Mouse (Mus musculus): ENCODE results near the gene Prpf8. TPM values are rescaled to one million over a fixed set of nuclear protein-coding genes. Genes with fewer than 3 reads are reported as not detected.
A peak's percentile ranks its signal among the peaks of the same experiment; 100 is the strongest.

Gene Prpf8
- polyA plus RNA-seq, 1 experiment from 2014 or later, result 47.3 TPM

DNA sequence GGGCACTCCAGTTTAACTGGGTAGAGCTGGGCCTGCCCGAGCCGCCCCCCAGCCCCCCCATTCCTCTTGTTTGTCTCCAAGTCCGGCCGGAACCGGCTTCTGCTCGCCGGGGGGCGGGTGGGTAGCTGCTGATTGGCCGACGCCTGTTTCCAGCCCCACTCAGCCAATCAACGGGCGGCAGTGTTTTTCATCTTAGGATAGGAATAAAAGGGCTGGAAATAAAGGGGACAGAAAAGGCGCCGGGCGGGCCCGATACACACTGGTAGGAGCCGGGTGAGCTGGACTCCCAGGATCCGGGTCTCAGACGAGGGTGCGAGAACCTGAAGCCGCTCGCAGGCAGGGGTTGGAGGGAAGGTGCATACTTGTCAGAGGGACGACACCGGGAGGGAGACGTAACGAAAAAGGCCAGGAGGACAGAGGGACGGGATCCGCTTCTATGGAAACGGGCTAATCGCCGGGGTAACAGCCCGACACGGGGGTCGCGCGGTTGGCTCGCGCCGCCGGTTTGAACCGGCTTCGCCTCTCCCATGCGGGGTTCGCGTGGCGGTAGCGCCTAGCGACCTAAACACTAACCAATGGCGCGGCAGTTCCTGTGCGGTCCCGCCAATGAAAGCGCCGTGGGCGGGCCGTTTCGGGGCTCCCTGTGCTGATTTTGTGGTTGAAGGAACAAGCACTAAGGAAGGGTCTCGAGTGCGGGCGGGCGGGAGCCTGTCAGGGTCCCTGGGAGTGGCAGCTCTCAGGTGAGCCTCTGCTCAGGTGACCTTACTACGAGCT is 45.0 kb downstream of the Prpf8 start, which contains the start of gene Slc43a2:
Gene Slc43a2, plus strand, starts transcription at position 226 of the 774 bp plus-strand sequence.
- H3K4me3 ChIP-seq, result peak within 1 kb of the TSS; percentile 71
- H3K27me3 ChIP-seq, result no peaks in the 10 kb centered on the region
- no peaks in the 10 kb centered on the region for H3K9me3 ChIP-seq
- H3K27ac ChIP-seq (replicated peaks), result peak within 1 kb of the TSS; percentile 99
- peak within 1 kb of the TSS; percentile 97 for H3K4me2 ChIP-seq
- under 1% methylated on average over 62 of the region's 62 CpGs for WGBS
- peak within 1 kb of the TSS; percentile 97 for H3K9ac ChIP-seq
- H3K4me1 ChIP-seq (replicated peaks), result peaks cover 38% of the 10 kb centered on the region
- no peaks in the 10 kb centered on the region for H3K36me3 ChIP-seq
- peak; percentile 96 for ATAC-seq (ENCODE audit: low read depth)

GRCm38 (mm10) chr11:75532340-75533277 is 46.0 kb downstream of the Prpf8 start:
- H3K27me3 ChIP-seq, result no peaks in the 10 kb centered on the region
- ATAC-seq (ENCODE audit: low read depth), result peak; percentile 12
- peak overlapping the region; percentile 71 for H3K4me3 ChIP-seq
- H3K27ac ChIP-seq (replicated peaks), result peak overlapping the region; percentile 99
- peak overlapping the region; percentile 97 for H3K9ac ChIP-seq
- no peaks in the 10 kb centered on the region for H3K36me3 ChIP-seq
- H3K9me3 ChIP-seq, result no peaks in the 10 kb centered on the region
- H3K4me1 ChIP-seq (replicated peaks), result peaks cover 47% of the 10 kb centered on the region
- WGBS, result 13% methylated on average over 38 of the region's 38 CpGs
- H3K4me2 ChIP-seq, result peak overlapping the region; percentile 97

- H3K9me3 ChIP-seq, result no peaks in the 10 kb centered on the region
- H3K27ac ChIP-seq (replicated peaks), result peak overlapping the region; percentile 99
- H3K4me3 ChIP-seq, result peak overlapping the region; percentile 71
- no peaks in the 10 kb centered on the region for H3K27me3 ChIP-seq
- ATAC-seq (ENCODE audit: low read depth), result no peak
- 76% methylated on average over 6 of the region's 6 CpGs for WGBS
- peak overlapping the region; percentile 97 for H3K9ac ChIP-seq
- peaks cover 56% of the 10 kb centered on the region for H3K4me1 ChIP-seq (replicated peaks)
- peak overlapping the region; percentile 97 for H3K4me2 ChIP-seq
- H3K36me3 ChIP-seq, result no peaks in the 10 kb centered on the region
Measured at GRCm38 (mm10) chr11:75533314-75534015, 46.8 kb downstream of the Prpf8 start.

DNA sequence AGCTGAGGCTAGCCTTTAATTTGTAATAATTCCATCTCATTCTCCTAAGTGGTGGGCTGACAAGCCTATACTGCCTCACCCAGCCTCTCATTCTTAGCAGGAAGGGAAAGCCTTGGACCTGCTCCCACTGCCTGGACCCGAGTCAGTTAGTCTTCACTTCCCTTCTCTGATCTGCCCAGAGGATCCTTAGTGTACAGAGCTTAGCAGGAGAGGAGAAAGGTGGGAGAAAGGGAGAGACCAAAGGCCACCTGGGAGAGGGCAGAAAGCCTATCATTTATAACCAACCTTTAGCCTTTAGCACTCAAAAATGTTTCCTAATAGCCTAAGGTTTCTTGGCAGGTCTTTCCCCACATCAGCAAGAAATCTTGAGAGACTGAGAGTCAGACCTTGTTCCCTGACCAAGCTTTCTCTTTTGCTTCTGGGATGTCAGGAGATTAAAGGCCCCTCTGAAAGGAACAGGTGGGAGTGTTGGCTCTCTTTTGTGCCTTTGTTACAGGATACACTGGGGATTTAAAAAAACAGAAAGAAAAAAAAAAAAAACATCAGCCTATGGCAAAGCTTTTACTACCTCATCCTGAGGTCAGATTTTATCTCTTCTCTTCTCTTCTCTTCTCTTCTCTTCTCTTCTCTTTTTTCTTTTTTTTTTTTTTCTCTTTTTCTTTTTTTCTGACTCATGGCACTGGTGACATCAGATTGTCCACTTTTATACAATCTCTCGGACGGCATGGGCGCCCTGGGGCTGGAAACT is 47.8 kb downstream of the Prpf8 start:
- 75% methylated on average over 4 of the region's 4 CpGs for WGBS
- H3K9ac ChIP-seq, result peak overlapping the region; percentile 58
- no peaks in the 10 kb centered on the region for H3K27me3 ChIP-seq
- no peaks in the 10 kb centered on the region for H3K9me3 ChIP-seq
- peak overlapping the region; percentile 71 for H3K4me3 ChIP-seq
- H3K4me2 ChIP-seq, result peak overlapping the region; percentile 97
- H3K36me3 ChIP-seq, result no peaks in the 10 kb centered on the region
- peak overlapping the region; percentile 28; the same call in 1 of the 2 replicates for H3K27ac ChIP-seq (replicated peaks)
- ATAC-seq (ENCODE audit: low read depth), result no peak
- peaks cover 63% of the 10 kb centered on the region for H3K4me1 ChIP-seq (replicated peaks)

- peak overlapping the region; percentile 97 for H3K4me2 ChIP-seq
- no peak for ATAC-seq (ENCODE audit: low read depth)
- H3K36me3 ChIP-seq, result no peaks in the 10 kb centered on the region
- 45% methylated on average over 13 of the region's 13 CpGs for WGBS
- no peaks in the 10 kb centered on the region for H3K9me3 ChIP-seq
- 0 out of 2 replicates have a peak overlapping the region, but pooled peaks have one; percentile 7 for H3K27ac ChIP-seq (replicated peaks)
- peak overlapping the region; percentile 15 for H3K4me3 ChIP-seq
- peaks cover 67% of the 10 kb centered on the region for H3K4me1 ChIP-seq (replicated peaks)
- peak overlapping the region; percentile 53 for H3K9ac ChIP-seq
- H3K27me3 ChIP-seq, result no peaks in the 10 kb centered on the region
Measured at GRCm38 (mm10) chr11:75535106-75535795, 48.6 kb downstream of the Prpf8 start.

GRCm38 (mm10) chr11:75536255-75537024 is 49.8 kb downstream of the Prpf8 start:
- Histone ChIP-seq H3K9me3 (no peaks in the 10 kb centered on the region), H3K27ac (replicated peaks) (peak overlapping the region; percentile 77), H3K9ac (peak overlapping the region; percentile 34; the same call in 1 of the 2 replicates), H3K36me3 (no peaks in the 10 kb centered on the region), H3K4me2 (no peak overlapping the region), H3K4me3 (no peak overlapping the region), H3K4me1 (replicated peaks) (peaks cover 79% of the 10 kb centered on the region), H3K27me3 (no peaks in the 10 kb centered on the region)
- WGBS, result 87% methylated on average over 12 of the region's 12 CpGs
- no peak for ATAC-seq (ENCODE audit: low read depth)

- H3K27ac ChIP-seq (replicated peaks), result peak overlapping the region; percentile 77
- H3K9ac ChIP-seq, result no peak overlapping the region
Measured at GRCm38 (mm10) chr11:75537025-75537414, 50.4 kb downstream of the Prpf8 start.

DNA sequence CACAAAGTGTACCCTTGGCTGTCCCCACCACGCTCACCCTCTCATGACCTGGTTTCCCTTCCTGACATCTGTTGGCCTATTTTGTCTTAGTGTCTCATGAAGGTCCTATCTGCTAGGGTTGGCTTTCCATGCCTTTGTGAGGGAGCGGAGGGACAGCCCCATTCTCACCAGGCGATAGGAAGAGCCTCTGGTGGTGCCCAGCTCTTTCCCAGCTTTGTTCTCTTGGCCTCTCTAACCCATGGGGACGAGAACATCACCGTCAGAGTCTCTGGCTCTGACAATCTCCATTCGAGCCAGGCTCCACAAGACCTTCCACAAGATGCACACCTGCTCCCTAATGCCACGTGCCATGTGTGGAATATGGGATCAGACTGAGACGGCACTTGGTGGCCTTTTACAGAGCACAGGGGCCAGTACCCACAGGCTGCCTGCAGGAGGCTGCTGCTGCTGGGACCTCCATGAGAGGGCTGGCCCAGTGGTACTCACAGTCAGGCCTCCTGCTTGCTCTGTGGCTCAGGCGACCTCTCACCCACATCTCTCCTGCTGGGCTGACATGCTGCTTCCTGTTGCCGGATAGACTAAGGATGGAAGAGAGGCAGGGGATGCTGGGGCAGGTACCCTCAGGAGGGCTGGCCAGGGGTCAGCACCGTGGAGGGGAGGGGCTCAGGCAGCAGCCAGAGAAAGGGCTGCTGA is 51.0 kb downstream of the Prpf8 start:
- Histone ChIP-seq H3K27me3 (no peaks in the 10 kb centered on the region), H3K36me3 (no peaks in the 10 kb centered on the region), H3K27ac (replicated peaks) (peak overlapping the region; percentile 77), H3K9ac (peak overlapping the region; percentile 41), H3K4me2 (peak overlapping the region; percentile 13), H3K4me3 (no peak overlapping the region), H3K4me1 (replicated peaks) (peaks cover 79% of the 10 kb centered on the region), H3K9me3 (no peaks in the 10 kb centered on the region)
- peak; percentile 30; the same call in 1 of the 2 replicates for ATAC-seq (ENCODE audit: low read depth)
- whole genome bisulfite sequencing, result 50% methylated on average over 11 of the region's 11 CpGs

More at GRCm38 (mm10) chr11:75537025-75537414, 50.4 kb downstream of the Prpf8 start:
- Histone ChIP-seq H3K36me3 (no peaks in the 10 kb centered on the region), H3K27me3 (no peaks in the 10 kb centered on the region), H3K4me2 (no peak overlapping the region), H3K9me3 (no peaks in the 10 kb centered on the region), H3K4me3 (no peak overlapping the region), H3K4me1 (replicated peaks) (peaks cover 79% of the 10 kb centered on the region)
- WGBS, result 94% methylated on average over 8 of the region's 8 CpGs
- no peak for ATAC-seq (ENCODE audit: low read depth)

- Histone ChIP-seq H3K4me2 (peak overlapping the region; percentile 13), H3K9me3 (no peaks in the 10 kb centered on the region), H3K9ac (peak overlapping the region; percentile 41), H3K27ac (replicated peaks) (peak overlapping the region; percentile 77), H3K27me3 (no peaks in the 10 kb centered on the region), H3K4me1 (replicated peaks) (peaks cover 72% of the 10 kb centered on the region), H3K4me3 (no peak overlapping the region), H3K36me3 (peaks cover 3% of the 10 kb centered on the region; the same call in 1 of the 2 replicates)
- WGBS, result 69% methylated on average over 9 of the region's 9 CpGs
- ATAC-seq (ENCODE audit: low read depth), result peak; percentile 24; the same call in 1 of the 2 replicates
Measured at GRCm38 (mm10) chr11:75538184-75538969, 51.8 kb downstream of the Prpf8 start.
